Mouse (Mus musculus) hindbrain, embryonic 11.5 days (tissue): ENCODE data around the gene Rbm31y. TPM values are rescaled to one million over a fixed set of nuclear protein-coding genes. Genes with fewer than 3 reads are reported as not detected.
"Not testable (repeated sequence)": the region's sequence is repeated elsewhere in the genome, so short reads cannot be mapped to it uniquely, and the experiment has no call there.

ENCODE experiments used
- ATAC-seq: fragments of 200-750 bp; cut with Nextera tagmentation; 2 replicates; pipeline ENCODE4 v1.8.0; 2017; ENCODE audit warnings: mild to moderate bottlenecking, moderate TSS enrichment, moderate library complexity; ENCODE audit not compliant: low FRiP score
- DNase-seq: peaks from one replicate; pipeline ENCODE4 v3.0.0-alpha.2; 2015; ENCODE audit warnings: low spot score
- H3K27ac ChIP-seq: fragments of 300-500 bp; sonication (generic); 2 replicates; pipeline ENCODE4 v1.5.1; 2014; ENCODE audit warnings: mild to moderate bottlenecking, low read depth, low read length
- H3K27me3 ChIP-seq: fragments of 300-500 bp; sonication (generic); 2 replicates; pipeline ENCODE4 v1.6.1; 2014; ENCODE audit warnings: mild to moderate bottlenecking, low read length, moderate library complexity, mixed read lengths; ENCODE audit not compliant: control insufficient read depth, insufficient read depth
- H3K36me3 ChIP-seq: fragments of 300-500 bp; sonication (generic); 2 replicates; pipeline ENCODE4 v1.6.1; 2014; ENCODE audit warnings: mild to moderate bottlenecking, low read length, moderate library complexity, mixed read lengths; ENCODE audit not compliant: control insufficient read depth, insufficient read depth
- H3K4me1 ChIP-seq: fragments of 300-500 bp; sonication (generic); replicated peaks from 2 replicates; pipeline ENCODE4 v1.6.1; 2014; ENCODE audit warnings: low read length, mixed read lengths; ENCODE audit not compliant: control insufficient read depth, insufficient read depth
- H3K4me2 ChIP-seq: fragments of 300-500 bp; sonication (generic); replicated peaks from 2 replicates; pipeline ENCODE4 v1.6.1; 2014; ENCODE audit warnings: mild to moderate bottlenecking, low read depth, low read length
- H3K4me3 ChIP-seq: fragments of 300-500 bp; sonication (generic); 2 replicates; pipeline ENCODE4 v1.5.1; 2014; ENCODE audit warnings: low read depth, low read length
- H3K9ac ChIP-seq: fragments of 300-500 bp; sonication (generic); 2 replicates; pipeline ENCODE4 v1.6.1; 2014; ENCODE audit warnings: low read depth, low read length
- H3K9me3 ChIP-seq: fragments of 300-500 bp; sonication (generic); 2 replicates; pipeline ENCODE4 v1.6.1; 2016; ENCODE audit warnings: low read length; ENCODE audit not compliant: control insufficient read depth
- WGBS: fragments of 180-500 bp; shearing (Covaris S2); extraction: QIAGEN DNeasy Blood & Tissue Kit; methylation state at CpG from one replicate; pipeline ENCODE4 v1.1.7; 2014; 5-methylcytosine and 5-hydroxymethylcytosine counted together
- polyA plus RNA-seq: library from polyadenylated mRNA; unstranded; fragments of >200 nt; fragmentation: Nextera tagmentation; extraction: Ambion mirVana; gene quantifications from 2 replicates; pipeline ENCODE4 v1.2.1, GENCODE M21; 2014

Rbm31y gene
- polyA plus RNA-seq = not detected in 2 replicates

DNA sequence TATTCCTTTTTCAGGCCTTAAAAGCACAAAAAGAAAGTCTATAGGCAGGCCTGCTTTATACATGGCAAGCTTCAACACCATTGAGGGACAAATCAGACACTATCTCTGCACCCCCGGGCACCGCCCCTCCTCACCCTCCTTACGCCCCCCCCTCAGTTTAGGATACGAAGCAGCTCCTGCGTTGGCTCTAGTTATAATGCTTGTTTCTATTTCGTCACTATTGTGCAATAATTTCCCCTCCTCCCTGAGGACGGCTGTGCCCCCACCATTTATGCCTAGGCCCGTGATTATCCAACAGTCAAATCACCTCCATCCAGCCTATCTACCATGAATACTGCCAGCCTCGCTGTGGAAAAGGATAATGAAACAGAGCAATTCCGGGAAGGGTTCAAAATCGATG lies at the start of gene Rbm31y:
Gene Rbm31y (plus strand): TSS at position 301 of the 400 bp plus-strand sequence.
- H3K27ac ChIP-seq, H3K9me3 ChIP-seq, H3K4me3 ChIP-seq, H3K4me1 ChIP-seq, H3K9ac ChIP-seq, H3K4me2 ChIP-seq, ATAC-seq, H3K36me3 ChIP-seq, H3K27me3 ChIP-seq, DNase-seq: not testable (repeated sequence)
- no CpG with 5 or more reads among the region's 11 CpGs for WGBS
